Mouse (Mus musculus) CH12.LX (cell line): ENCODE results near the gene Hk3. TPM values are rescaled to one million over a fixed set of nuclear protein-coding genes. Genes with fewer than 3 reads are reported as not detected.

Experiments used
- DNase-seq: peaks from one replicate; pipeline ENCODE4 v3.0.0-alpha.2; 2013; ENCODE audit errors: extremely low read depth
- H3K27ac ChIP-seq: 2 replicates; pipeline ENCODE4 v1.5.1; 2012; ENCODE audit warnings: low read depth, mild to moderate bottlenecking, control low read depth, moderate library complexity; ENCODE audit not compliant: insufficient read depth
- H3K27me3 ChIP-seq: replicated peaks from 2 replicates; pipeline ENCODE3; 2012; ENCODE audit warnings: inconsistent platforms
- H3K36me3 ChIP-seq, 2 experiments: replicated peaks in 1 of 2; 2 replicates each; pipeline versions ENCODE3 to v1.6.1; 2012; ENCODE audit warnings: inconsistent platforms in 1 of 2, low read length in 1 of 2, mild to moderate bottlenecking in 1 of 2, mixed read lengths in 1 of 2, moderate library complexity in 1 of 2; ENCODE audit not compliant: control insufficient read depth in 1 of 2, insufficient read depth in 1 of 2
- H3K4me1 ChIP-seq, 2 experiments: 2 replicates each; pipeline ENCODE4 v1.6.1; 2012; ENCODE audit warnings: inconsistent platforms in 1 of 2, moderate library complexity in 1 of 2; ENCODE audit not compliant: insufficient read depth in 2 of 2, control insufficient read depth in 1 of 2
- H3K4me2 ChIP-seq: 2 replicates; pipeline ENCODE4 v1.6.1; 2012; ENCODE audit warnings: low read depth, mild to moderate bottlenecking, control low read depth; ENCODE audit not compliant: poor library complexity, insufficient read depth, severe bottlenecking
- H3K4me3 ChIP-seq, 3 experiments: fragments of 150-350 bp in 1 of 3; sonication (generic) in 1 of 3; replicated peaks in 1 of 3; 2 replicates each; pipeline versions ENCODE3 to v1.5.1; 2011 to 2012; ENCODE audit warnings: low read depth in 2 of 3, low read length in 2 of 3, mild to moderate bottlenecking in 2 of 3, moderate library complexity in 2 of 3, control low read depth in 1 of 3, improper control_type of control experiment in 1 of 3, inconsistent platforms in 1 of 3, mixed read lengths in 1 of 3; ENCODE audit not compliant: poor library complexity in 1 of 3
- H3K79me2 ChIP-seq: replicated peaks from 2 replicates; pipeline ENCODE4 v1.6.1; 2012; ENCODE audit warnings: mild to moderate bottlenecking, moderate library complexity; ENCODE audit not compliant: control insufficient read depth, poor library complexity, insufficient read depth, severe bottlenecking; ENCODE audit errors: extremely low read depth
- H3K9ac ChIP-seq: 2 replicates; pipeline ENCODE4 v1.6.1; 2012; ENCODE audit warnings: low read depth, mild to moderate bottlenecking, control low read depth, moderate library complexity; ENCODE audit not compliant: insufficient read depth
- H3K9me3 ChIP-seq: replicated peaks from 2 replicates; pipeline ENCODE3; 2012; ENCODE audit warnings: low read length, inconsistent platforms, mixed read lengths
- BHLHE40 ChIP-seq: IDR thresholded peaks from 2 replicates; pipeline ENCODE4 v1.6.1; 2011; ENCODE audit warnings: mild to moderate bottlenecking, low read depth, low read length, improper control_type of control experiment
- CHD1 ChIP-seq: IDR thresholded peaks from 2 replicates; pipeline ENCODE4 v1.6.1; 2012; ENCODE audit warnings: low read depth, low read length, improper control_type of control experiment, inconsistent platforms
- E2F4 ChIP-seq: IDR thresholded peaks from 2 replicates; pipeline ENCODE4 v1.6.1; 2011; ENCODE audit warnings: low read depth, low read length, improper control_type of control experiment; ENCODE audit not compliant: insufficient replicate concordance
- ELF1 ChIP-seq: IDR thresholded peaks from 2 replicates; pipeline ENCODE4 v1.6.1; 2014; ENCODE audit warnings: low read depth, mild to moderate bottlenecking, inconsistent platforms, low read length, improper control_type of control experiment
- EP300 ChIP-seq: IDR thresholded peaks from 2 replicates; pipeline ENCODE4 v1.6.1; 2011; ENCODE audit warnings: low read length, improper control_type of control experiment
- ETS1 ChIP-seq: conservative IDR thresholded peaks from 2 replicates; pipeline ENCODE4 v1.6.1; 2012; ENCODE audit warnings: low read depth, mild to moderate bottlenecking, inconsistent platforms, low read length, improper control_type of control experiment, moderate library complexity
- IRF4 ChIP-seq: IDR thresholded peaks from 2 replicates; pipeline ENCODE4 v1.6.1; 2014; ENCODE audit warnings: low read depth, mild to moderate bottlenecking, inconsistent platforms, low read length, improper control_type of control experiment
- JUN ChIP-seq: IDR thresholded peaks from 2 replicates; pipeline ENCODE4 v1.6.1; 2011; ENCODE audit warnings: low read depth, mild to moderate bottlenecking, low read length, improper control_type of control experiment, moderate library complexity; ENCODE audit not compliant: insufficient read depth
- MAX ChIP-seq: IDR thresholded peaks from 2 replicates; pipeline ENCODE4 v1.6.1; 2011; ENCODE audit warnings: low read length, improper control_type of control experiment
- MAZ ChIP-seq: IDR thresholded peaks from 2 replicates; pipeline ENCODE4 v1.6.1; 2012; ENCODE audit warnings: low read depth, mild to moderate bottlenecking, inconsistent platforms, low read length, improper control_type of control experiment, moderate library complexity
- MEF2A ChIP-seq: IDR thresholded peaks from 2 replicates; pipeline ENCODE4 v1.6.1; 2014; ENCODE audit warnings: low read depth, mild to moderate bottlenecking, inconsistent platforms, low read length, improper control_type of control experiment, borderline replicate concordance
- MYC ChIP-seq: IDR thresholded peaks from 2 replicates; pipeline ENCODE4 v1.6.1; 2011; ENCODE audit warnings: low read depth, mild to moderate bottlenecking, improper control_type of control experiment, low read length
- NELFE ChIP-seq: IDR thresholded peaks from 2 replicates; pipeline ENCODE4 v1.6.1; 2011; ENCODE audit warnings: low read depth, low read length, improper control_type of control experiment
- SMC3 ChIP-seq: IDR thresholded peaks from 2 replicates; pipeline ENCODE4 v1.6.1; 2011; ENCODE audit warnings: low read depth, low read length, improper control_type of control experiment
- TBP ChIP-seq: conservative IDR thresholded peaks from 2 replicates; pipeline ENCODE4 v1.6.1; 2011; ENCODE audit warnings: low read depth, low read length, improper control_type of control experiment
- TCF12 ChIP-seq: IDR thresholded peaks from 2 replicates; pipeline ENCODE4 v1.6.1; 2014; ENCODE audit warnings: low read depth, mild to moderate bottlenecking, inconsistent platforms, low read length, improper control_type of control experiment
- USF2 ChIP-seq: conservative IDR thresholded peaks from 2 replicates; pipeline ENCODE4 v1.6.1; 2011; ENCODE audit warnings: low read depth, low read length, improper control_type of control experiment
- ZKSCAN1 ChIP-seq: IDR thresholded peaks from 2 replicates; pipeline ENCODE4 v1.6.1; 2012; ENCODE audit warnings: low read depth, inconsistent platforms, low read length, improper control_type of control experiment, borderline replicate concordance
- dilution Hi-C: fragments of 300-500 bp; cut with MboI; formaldehyde crosslinking; loops from 2 replicates; pipeline ENCODE4 v1.14.3; 2020; ENCODE audit warnings: low sequenced_read_pairs; ENCODE audit not compliant: extremely low pct_unique_long_range_greater_than_20kb, extremely low pct_ligation_motif_present
- in situ Hi-C: fragments of 300-500 bp; cut with MboI; formaldehyde crosslinking; loops from 3 replicates; pipeline ENCODE4 v1.14.3; 2019; ENCODE audit warnings: low sequenced_read_pairs, low pct_ligation_motif_present, low pct_unique_long_range_greater_than_20kb, mixed read lengths
- polyA plus RNA-seq: library from polyadenylated mRNA; unstranded; fragments of >175 nt; gene quantifications from 2 replicates; pipeline ENCODE4 v1.2.1, GENCODE M21; 2012; ENCODE audit warnings: low read depth; ENCODE audit not compliant: insufficient read length
- total RNA-seq, 2 experiments: library from RNA; depleted of rRNA; stranded (reverse); fragments of 300-350 nt in 1 of 2; fragments of >200 nt in 1 of 2; gene quantifications; 2 replicates each; pipeline ENCODE4 v1.2.3; 2012 to 2014

The Hk3 gene
- total and polyA plus RNA-seq, 3 experiments: 0.04 to 0.10 TPM; not detected in 1

DNA sequence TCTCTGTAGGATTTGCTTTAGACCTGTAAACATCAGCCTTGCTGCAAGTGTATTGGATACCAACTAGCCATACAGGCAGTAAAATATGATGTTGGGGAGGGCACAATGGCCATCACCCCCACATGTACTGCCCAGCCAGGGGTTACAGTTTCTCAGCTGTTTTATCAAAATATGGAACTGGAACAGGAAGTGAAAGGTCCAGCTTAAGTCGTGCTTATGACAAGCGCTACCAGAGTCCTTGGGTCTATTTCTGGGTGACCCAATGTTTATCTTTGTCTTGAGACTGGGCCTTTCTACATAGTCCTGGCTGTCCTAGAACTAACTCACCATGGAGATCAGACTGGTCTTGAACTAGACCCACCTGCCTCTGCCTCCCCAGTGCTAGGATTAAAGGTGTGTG is 3.0 kb upstream of the Hk3 start:
- H3K9me3 ChIP-seq: no peaks in the 10 kb centered on the region
- no peak overlapping the region for H3K4me3 ChIP-seq
- no peaks in the 10 kb centered on the region for H3K27me3 ChIP-seq
- no peak overlapping the region for H3K4me2 ChIP-seq
- in situ Hi-C loops: no loop called here
- dilution Hi-C loops: no loop called here
- no peak overlapping the region for H3K27ac ChIP-seq
- TF ChIP-seq MAZ (no peak), ETS1 (peak; percentile 25; the same call in 1 of the 2 replicates), TBP (no peak), MAX (no peak), E2F4 (no peak), TCF12 (no peak), ELF1 (0 out of 2 replicates have a peak, but pooled peaks have one; percentile 15), EP300 (peak; percentile 59; the same call in 1 of the 2 replicates), IRF4 (peak; percentile 54; the same call in 1 of the 2 replicates), USF2 (no peak), MEF2A (peak; percentile 47; the same call in 1 of the 2 replicates), JUN (no peak), CHD1 (no peak)
- no peak overlapping the region for H3K9ac ChIP-seq
- peaks cover 4 to 24% of the 10 kb centered on the region in 2 experiments for H3K36me3 ChIP-seq
- peak; percentile 8 for DNase-seq
- H3K4me1 ChIP-seq: peaks cover 15 to 31% of the 10 kb centered on the region in 2 experiments
- no peaks in the 10 kb centered on the region for H3K79me2 ChIP-seq

DNA sequence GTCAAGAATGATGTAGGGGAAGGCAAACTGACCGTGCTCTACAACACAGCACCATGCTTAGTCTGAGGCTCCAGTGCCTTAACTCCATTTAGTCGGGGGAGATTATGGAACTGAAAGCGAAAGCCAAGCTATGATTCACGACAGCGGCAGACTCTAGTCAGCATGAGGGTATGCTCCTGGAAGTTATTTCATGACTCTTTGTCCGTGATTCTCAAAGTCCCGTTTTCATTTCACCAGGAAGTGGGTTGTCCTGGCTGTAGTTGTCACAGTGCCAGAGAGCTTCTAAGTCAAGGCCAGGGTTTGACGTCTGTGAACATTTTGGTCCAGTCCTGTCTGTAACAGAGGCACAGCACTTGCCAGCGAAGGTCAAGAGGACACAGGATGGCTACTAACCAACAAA is 1.5 kb upstream of the Hk3 start:
- Histone ChIP-seq H3K36me3 (peaks cover 2 to 13% of the 10 kb centered on the region in 2 experiments), H3K4me3 (peak overlapping the region; percentile 12 to 33 (median 24)), H3K27ac (no peak overlapping the region), H3K9ac (peak overlapping the region; percentile 39), H3K4me1 (peaks cover 15 to 31% of the 10 kb centered on the region in 2 experiments), H3K9me3 (no peaks in the 10 kb centered on the region), H3K27me3 (no peaks in the 10 kb centered on the region), H3K79me2 (no peaks in the 10 kb centered on the region), H3K4me2 (peak overlapping the region; percentile 52)
- peak; percentile 63 for DNase-seq
- TF ChIP-seq MAX: peak; percentile 37; the same call in 1 of the 2 replicates
- peak; percentile 42; the same call in 1 of the 2 replicates for TF ChIP-seq MYC
- TF ChIP-seq BHLHE40: peak; percentile 21; the same call in 1 of the 2 replicates
- peak; percentile 63 for TF ChIP-seq EP300
- peak; percentile 85 for TF ChIP-seq IRF4
- 0 out of 2 replicates have a peak, but pooled peaks have one; percentile 23 for TF ChIP-seq NELFE
- TF ChIP-seq MAZ: no peak
- TF ChIP-seq TBP: no peak
- TF ChIP-seq TCF12: 0 out of 2 replicates have a peak, but pooled peaks have one; percentile 17
- TF ChIP-seq ELF1: no peak; the same call in 1 of the 2 replicates
- TF ChIP-seq ZKSCAN1: no peak
- TF ChIP-seq SMC3: no peak
- TF ChIP-seq ETS1: peak; percentile 60
- dilution Hi-C loops: no loop called here
- in situ Hi-C loops: no loop called here
